Mouse (Mus musculus) kidney, embryonic 15.5 days (tissue): ENCODE measurements around the gene Igf1. TPM values are rescaled to one million over a fixed set of nuclear protein-coding genes. Genes with fewer than 3 reads are reported as not detected.

Experiments used
- ATAC-seq: fragments of 200-750 bp; cut with Nextera tagmentation; replicated peaks from 2 replicates; pipeline ENCODE4 v1.8.0; 2017; ENCODE audit warnings: moderate TSS enrichment; ENCODE audit not compliant: low FRiP score
- H3K27ac ChIP-seq: fragments of 300-500 bp; sonication (generic); 2 replicates; pipeline ENCODE4 v1.5.1; 2015; ENCODE audit warnings: mild to moderate bottlenecking, inconsistent platforms
- H3K27me3 ChIP-seq: fragments of 300-500 bp; sonication (generic); 2 replicates; pipeline ENCODE4 v1.6.1; 2015; ENCODE audit warnings: inconsistent platforms
- H3K36me3 ChIP-seq: fragments of 300-500 bp; sonication (generic); 2 replicates; pipeline ENCODE4 v1.6.1; 2015; ENCODE audit warnings: inconsistent platforms
- H3K4me1 ChIP-seq: fragments of 300-500 bp; sonication (generic); 2 replicates; pipeline ENCODE4 v1.6.1; 2015; ENCODE audit warnings: inconsistent platforms
- H3K4me2 ChIP-seq: fragments of 300-500 bp; sonication (generic); 2 replicates; pipeline ENCODE4 v1.6.1; 2015; ENCODE audit warnings: moderate library complexity, mild to moderate bottlenecking, inconsistent platforms
- H3K4me3 ChIP-seq: fragments of 300-500 bp; sonication (generic); replicated peaks from 2 replicates; pipeline ENCODE4 v1.5.1; 2015; ENCODE audit warnings: mild to moderate bottlenecking, inconsistent platforms
- H3K9ac ChIP-seq: fragments of 300-500 bp; sonication (generic); 2 replicates; pipeline ENCODE4 v1.6.1; 2015; ENCODE audit warnings: mild to moderate bottlenecking, inconsistent platforms
- H3K9me3 ChIP-seq: fragments of 300-500 bp; sonication (generic); replicated peaks from 2 replicates; pipeline ENCODE4 v1.6.1; 2016; ENCODE audit warnings: inconsistent platforms
- WGBS: fragments of 180-500 bp; shearing (Covaris S2); methylation state at CpG from one replicate; pipeline ENCODE4 v1.1.7; 2015; ENCODE audit warnings: mixed read lengths; 5-methylcytosine and 5-hydroxymethylcytosine counted together
- polyA plus RNA-seq: library from polyadenylated mRNA; unstranded; fragments of >200 nt; fragmentation: Nextera tagmentation; extraction: Ambion mirVana; gene quantifications from 2 replicates; pipeline ENCODE4 v1.2.1, GENCODE M21; 2015

Igf1 gene
- polyA plus RNA-seq, 1 experiment from 2014 or later = 37.1 TPM

DNA sequence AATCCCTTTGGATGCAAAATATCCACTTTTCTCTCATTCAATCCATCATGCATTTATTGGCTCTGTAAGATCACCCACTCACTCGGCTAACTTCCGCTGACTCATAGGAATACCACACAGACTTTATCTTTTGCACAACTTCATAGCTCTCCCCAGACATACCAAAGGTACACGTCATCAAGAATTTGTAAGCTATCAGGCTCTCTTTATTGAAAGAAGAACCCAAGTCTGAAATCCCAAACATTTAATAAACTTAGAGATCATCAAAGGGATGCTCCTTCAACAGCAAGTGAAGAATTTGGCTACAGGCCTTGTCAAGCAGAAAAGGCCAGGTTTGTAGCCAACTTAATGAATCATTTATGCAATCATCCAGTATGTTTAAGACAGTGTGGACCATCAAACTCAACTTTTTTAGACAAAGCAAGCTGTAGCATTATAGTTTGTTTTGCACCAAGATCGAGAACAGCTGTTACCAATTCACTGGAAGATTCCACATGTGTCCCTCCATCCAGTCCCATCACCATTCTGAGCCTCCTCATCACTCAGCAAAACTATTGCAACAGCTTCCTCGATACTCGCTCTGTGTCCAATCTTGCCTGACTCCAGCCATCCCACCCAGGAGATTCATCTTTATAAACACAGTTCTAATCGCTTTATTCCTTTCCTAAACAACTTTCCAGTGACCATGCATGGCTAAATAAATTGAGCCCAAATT lies 22.2 kb downstream of the Igf1 start:
- no peak overlapping the region for H3K9ac ChIP-seq
- whole genome bisulfite sequencing = 92% methylated on average over 7 of the region's 7 CpGs
- H3K9me3 ChIP-seq = no peaks in the 10 kb centered on the region
- H3K4me3 ChIP-seq = no peak overlapping the region
- H3K27me3 ChIP-seq = no peaks in the 10 kb centered on the region
- H3K4me1 ChIP-seq = no peaks in the 10 kb centered on the region
- H3K36me3 ChIP-seq = no peaks in the 10 kb centered on the region
- no peak overlapping the region for H3K4me2 ChIP-seq
- no peak for ATAC-seq
- no peak overlapping the region for H3K27ac ChIP-seq

- WGBS = 85% methylated on average over 2 of the region's 2 CpGs
- H3K27ac ChIP-seq = no peak overlapping the region
Measured at GRCm38 (mm10) chr10:87885326-87886040, 27.4 kb downstream of the Igf1 start.

DNA sequence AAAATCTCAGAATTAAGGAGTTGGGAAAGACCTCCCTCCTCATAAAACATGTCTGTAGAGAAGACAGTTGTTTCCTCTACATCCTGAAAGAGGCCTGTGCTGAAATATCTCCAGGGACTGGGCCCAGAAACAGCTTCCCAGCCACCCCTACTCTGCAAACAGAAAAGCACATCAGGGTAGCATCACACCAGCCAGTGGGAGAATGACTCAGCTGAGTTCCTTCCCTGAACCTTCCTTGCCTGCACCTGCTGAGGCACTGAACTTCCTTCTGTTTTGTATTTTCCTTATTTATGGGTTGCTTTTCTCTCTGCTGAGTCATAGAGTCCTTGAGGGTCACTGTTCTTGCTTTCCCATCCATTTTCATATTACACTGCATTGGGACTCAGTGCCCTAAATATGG lies 31.8 kb downstream of the Igf1 start:
- Histone ChIP-seq H3K27ac (no peak overlapping the region), H3K4me2 (no peak overlapping the region), H3K4me1 (no peaks in the 10 kb centered on the region), H3K9ac (no peak overlapping the region), H3K36me3 (no peaks in the 10 kb centered on the region), H3K27me3 (no peaks in the 10 kb centered on the region), H3K9me3 (no peaks in the 10 kb centered on the region), H3K4me3 (no peak overlapping the region)
- no peak for ATAC-seq

More at GRCm38 (mm10) chr10:87885326-87886040, 27.4 kb downstream of the Igf1 start:
- H3K9ac ChIP-seq = no peak overlapping the region
- no peaks in the 10 kb centered on the region for H3K27me3 ChIP-seq
- ATAC-seq = no peak
- H3K4me1 ChIP-seq = no peaks in the 10 kb centered on the region
- H3K9me3 ChIP-seq = no peaks in the 10 kb centered on the region
- H3K4me3 ChIP-seq = no peak overlapping the region
- H3K4me2 ChIP-seq = no peak overlapping the region
- H3K36me3 ChIP-seq = no peaks in the 10 kb centered on the region

GRCm38 (mm10) chr10:87892256-87892655 lies 34.2 kb downstream of the Igf1 start:
- no peak overlapping the region for H3K27ac ChIP-seq
- H3K9me3 ChIP-seq = no peaks in the 10 kb centered on the region
- no peaks in the 10 kb centered on the region for H3K4me1 ChIP-seq
- no peak for ATAC-seq
- no peak overlapping the region for H3K9ac ChIP-seq
- H3K36me3 ChIP-seq = no peaks in the 10 kb centered on the region
- H3K4me2 ChIP-seq = no peak overlapping the region
- H3K4me3 ChIP-seq = no peak overlapping the region
- H3K27me3 ChIP-seq = no peaks in the 10 kb centered on the region

- no peak for ATAC-seq
- no peaks in the 10 kb centered on the region for H3K36me3 ChIP-seq
- H3K4me1 ChIP-seq = no peaks in the 10 kb centered on the region
- no peak overlapping the region for H3K4me2 ChIP-seq
- no peak overlapping the region for H3K9ac ChIP-seq
- WGBS = 100% methylated on average over 1 of the region's 1 CpGs
- H3K27me3 ChIP-seq = no peaks in the 10 kb centered on the region
- no peak overlapping the region for H3K4me3 ChIP-seq
- H3K27ac ChIP-seq = no peak overlapping the region
- H3K9me3 ChIP-seq = no peaks in the 10 kb centered on the region
Measured at GRCm38 (mm10) chr10:87893272-87893671, 35.2 kb downstream of the Igf1 start.

DNA sequence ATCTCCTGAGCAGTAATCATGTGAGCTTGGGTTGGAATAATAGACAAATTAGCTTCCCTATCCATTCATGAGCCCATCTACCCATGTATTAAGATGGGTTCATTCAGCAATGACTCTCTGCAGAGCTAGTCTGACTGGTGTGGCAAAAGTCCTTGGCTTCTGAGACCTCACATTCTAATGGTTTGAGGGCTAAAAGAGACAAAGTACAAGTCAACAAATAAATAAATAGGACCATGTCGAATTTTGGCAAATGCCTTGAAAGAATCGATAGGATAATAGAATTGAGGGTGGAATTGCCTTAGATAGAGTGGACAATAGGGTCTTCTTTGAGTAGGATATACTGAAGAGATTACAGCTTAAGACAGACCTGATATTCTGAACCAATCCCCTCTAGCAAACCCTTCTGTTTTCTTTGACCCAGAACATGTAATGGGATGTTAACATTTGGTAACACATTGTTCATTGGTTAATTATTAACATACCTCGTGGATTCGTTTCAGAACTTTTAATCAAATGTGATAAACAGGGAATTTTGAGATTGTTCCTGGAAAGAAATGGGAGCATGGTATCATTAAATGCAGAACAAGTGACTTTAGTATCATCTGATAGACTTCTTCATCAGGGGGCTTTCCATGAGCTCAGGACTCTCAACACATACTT lies 36.5 kb downstream of the Igf1 start:
- ATAC-seq = no peak
- Histone ChIP-seq H3K27me3 (no peaks in the 10 kb centered on the region), H3K4me1 (no peaks in the 10 kb centered on the region), H3K27ac (no peak overlapping the region), H3K36me3 (no peaks in the 10 kb centered on the region), H3K9ac (no peak overlapping the region), H3K9me3 (no peaks in the 10 kb centered on the region), H3K4me2 (no peak overlapping the region), H3K4me3 (no peak overlapping the region)
- WGBS = 82% methylated on average over 4 of the region's 4 CpGs

DNA sequence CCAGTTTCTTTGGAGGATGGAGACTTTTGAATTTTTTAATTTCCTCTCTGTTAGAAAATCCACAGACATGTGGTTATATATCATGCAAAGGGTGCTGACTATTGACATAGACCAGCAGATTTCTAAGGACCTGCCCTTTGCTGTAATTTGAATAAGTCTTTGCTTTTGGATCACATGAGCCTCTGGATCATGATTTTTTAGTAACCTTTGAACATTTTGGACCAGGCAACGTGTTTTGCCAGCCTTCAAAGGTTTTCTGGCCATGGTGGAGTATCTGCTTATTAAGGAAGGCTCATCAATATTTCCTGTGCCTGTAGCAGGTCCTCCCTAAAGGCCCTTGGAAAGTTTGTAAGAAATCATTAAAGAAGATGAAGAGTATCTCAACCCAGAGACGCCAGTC lies 37.3 kb downstream of the Igf1 start:
- Histone ChIP-seq H3K4me3 (no peak overlapping the region), H3K4me2 (no peak overlapping the region), H3K9me3 (no peaks in the 10 kb centered on the region), H3K4me1 (no peaks in the 10 kb centered on the region), H3K36me3 (no peaks in the 10 kb centered on the region), H3K27me3 (no peaks in the 10 kb centered on the region), H3K9ac (no peak overlapping the region), H3K27ac (no peak overlapping the region)
- 69% methylated on average over 2 of the region's 2 CpGs for WGBS
- ATAC-seq = no peak

DNA sequence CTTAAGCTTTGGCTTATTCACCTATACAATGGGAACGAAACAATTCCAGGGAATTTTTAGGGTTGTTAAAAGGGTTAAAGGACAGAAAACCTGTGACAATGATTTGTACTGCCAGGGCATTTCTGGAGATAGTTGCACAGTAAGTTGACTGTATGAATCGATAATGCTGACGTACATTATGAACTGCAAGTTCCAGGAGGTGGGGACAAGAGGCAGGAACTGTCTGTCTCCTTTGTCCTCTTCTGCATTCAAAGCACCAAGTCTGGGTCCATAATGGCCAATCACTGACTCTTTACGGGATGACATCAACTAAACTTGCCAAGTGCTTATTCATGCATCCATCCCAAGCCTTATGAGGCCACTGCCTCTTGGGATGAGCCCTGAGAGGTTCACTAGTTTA lies 39.3 kb downstream of the Igf1 start:
- H3K9me3 ChIP-seq = no peaks in the 10 kb centered on the region
- no peaks in the 10 kb centered on the region for H3K27me3 ChIP-seq
- H3K4me3 ChIP-seq = no peak overlapping the region
- H3K9ac ChIP-seq = no peak overlapping the region
- no peaks in the 10 kb centered on the region for H3K36me3 ChIP-seq
- no peak overlapping the region for H3K27ac ChIP-seq
- no peaks in the 10 kb centered on the region for H3K4me1 ChIP-seq
- ATAC-seq = no peak
- no peak overlapping the region for H3K4me2 ChIP-seq
- 96% methylated on average over 4 of the region's 4 CpGs for WGBS

GRCm38 (mm10) chr10:87898826-87899225 lies 40.8 kb downstream of the Igf1 start:
- H3K4me3 ChIP-seq = no peak overlapping the region
- H3K4me2 ChIP-seq = no peak overlapping the region
- no peaks in the 10 kb centered on the region for H3K27me3 ChIP-seq
- WGBS = 84% methylated on average over 3 of the region's 3 CpGs
- ATAC-seq = no peak
- H3K9me3 ChIP-seq = no peaks in the 10 kb centered on the region
- H3K4me1 ChIP-seq = no peaks in the 10 kb centered on the region
- no peak overlapping the region for H3K9ac ChIP-seq
- H3K36me3 ChIP-seq = no peaks in the 10 kb centered on the region
- no peak overlapping the region for H3K27ac ChIP-seq

DNA sequence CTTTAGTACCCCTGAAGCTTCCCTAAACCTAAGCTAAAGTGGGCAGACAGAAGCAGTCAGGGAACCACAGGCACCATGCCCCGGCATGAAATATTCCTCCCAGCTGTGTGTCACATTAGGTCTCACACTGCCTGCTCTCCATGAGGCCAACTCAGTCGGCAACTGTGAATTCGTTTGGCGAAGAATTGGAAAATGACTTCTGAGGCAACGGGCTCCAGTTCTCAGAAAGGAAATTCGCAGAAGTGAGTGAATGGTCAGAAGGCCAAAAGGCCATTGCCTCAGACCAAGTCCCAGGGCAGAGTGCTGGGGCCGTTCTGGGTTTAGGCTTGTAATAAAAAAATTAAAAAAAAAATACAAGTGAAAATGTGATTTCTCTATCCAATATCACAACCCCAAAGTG lies 43.9 kb downstream of the Igf1 start:
- Histone ChIP-seq H3K4me2 (no peak overlapping the region), H3K9ac (no peak overlapping the region), H3K4me3 (no peak overlapping the region), H3K9me3 (no peaks in the 10 kb centered on the region), H3K4me1 (no peaks in the 10 kb centered on the region), H3K36me3 (no peaks in the 10 kb centered on the region), H3K27ac (no peak overlapping the region), H3K27me3 (no peaks in the 10 kb centered on the region)
- no peak for ATAC-seq
- WGBS = 62% methylated on average over 7 of the region's 7 CpGs

GRCm38 (mm10) chr10:87904324-87904723 lies 46.3 kb downstream of the Igf1 start:
- no peaks in the 10 kb centered on the region for H3K36me3 ChIP-seq
- H3K27me3 ChIP-seq = no peaks in the 10 kb centered on the region
- H3K9ac ChIP-seq = no peak overlapping the region
- H3K27ac ChIP-seq = no peak overlapping the region
- no peak overlapping the region for H3K4me2 ChIP-seq
- no peak for ATAC-seq
- no peak overlapping the region for H3K4me3 ChIP-seq
- WGBS = 42% methylated on average over 5 of the region's 5 CpGs
- H3K4me1 ChIP-seq = no peaks in the 10 kb centered on the region
- no peaks in the 10 kb centered on the region for H3K9me3 ChIP-seq

DNA sequence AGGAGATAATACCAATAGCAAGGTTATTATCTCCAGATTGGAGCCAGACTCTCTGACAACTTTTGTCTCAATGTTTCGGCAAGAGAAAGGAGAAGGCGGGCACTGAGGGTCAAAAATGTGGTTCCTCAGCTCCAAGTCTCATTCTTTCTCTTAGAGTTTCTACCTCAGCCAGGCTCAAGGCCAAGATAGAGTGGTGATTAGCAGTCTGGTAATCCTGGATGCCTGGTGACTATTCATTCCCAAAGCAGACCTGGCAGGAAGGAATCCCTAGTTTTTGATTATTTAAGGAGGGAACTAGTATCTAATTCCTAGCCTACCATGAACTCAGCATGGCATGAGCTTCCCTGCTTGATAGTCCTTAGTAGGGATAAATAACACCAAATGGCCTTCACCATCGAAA lies 47.0 kb downstream of the Igf1 start:
- WGBS = 81% methylated on average over 3 of the region's 3 CpGs
- H3K4me2 ChIP-seq = no peak overlapping the region
- no peak overlapping the region for H3K9ac ChIP-seq
- H3K27me3 ChIP-seq = no peaks in the 10 kb centered on the region
- H3K4me1 ChIP-seq = no peaks in the 10 kb centered on the region
- no peaks in the 10 kb centered on the region for H3K9me3 ChIP-seq
- no peaks in the 10 kb centered on the region for H3K36me3 ChIP-seq
- ATAC-seq = no peak
- no peak overlapping the region for H3K4me3 ChIP-seq
- H3K27ac ChIP-seq = no peak overlapping the region
